Mouse (Mus musculus): ENCODE measurements around the gene AL607142.1.

- TF ChIP-seq CTCF (IDR thresholded peaks at IDR 0.05): no peak
- TF ChIP-seq POLR2A (IDR thresholded peaks at IDR 0.05; ENCODE audit: insufficient read depth, low read depth, low read length): no peak
Measured at GRCm38 (mm10) chr4:120047060-120047459, 17.7 kb upstream of the AL607142.1 start.

Measured in heart, adult 2 months (tissue).